Mouse (Mus musculus) MEL (cell line): ENCODE results near the gene Ucp2. TPM values are rescaled to one million over a fixed set of nuclear protein-coding genes. Genes with fewer than 3 reads are reported as not detected.

ENCODE experiments used
- DNase-seq: peaks from one replicate; pipeline ENCODE4 v3.0.0; 2011; ENCODE audit warnings: low read depth, low spot score
- H3K27ac ChIP-seq: 2 replicates; pipeline ENCODE4 v1.5.1; 2012; ENCODE audit warnings: low read depth, mild to moderate bottlenecking, control low read depth, low read length, moderate library complexity; ENCODE audit not compliant: control insufficient read depth
- H3K27me3 ChIP-seq, 2 experiments: fragments of 150-350 bp in 1 of 2; sonication (generic) in 1 of 2; 2 replicates each; pipeline ENCODE4 v1.6.1; 2012; ENCODE audit warnings: low read length in 2 of 2, mild to moderate bottlenecking in 2 of 2, improper control_type of control experiment in 1 of 2, moderate library complexity in 1 of 2; ENCODE audit not compliant: insufficient read depth in 2 of 2, control insufficient read depth in 1 of 2
- H3K36me3 ChIP-seq, 2 experiments: 2 replicates each; pipeline ENCODE4 v1.6.1; 2012 to 2014; ENCODE audit warnings: low read length in 2 of 2, improper control_type of control experiment in 1 of 2, inconsistent platforms in 1 of 2, mild to moderate bottlenecking in 1 of 2; ENCODE audit not compliant: insufficient read depth in 2 of 2, control insufficient read depth in 1 of 2
- H3K4me1 ChIP-seq, 2 experiments: fragments of 150-350 bp in 1 of 2; sonication (generic) in 1 of 2; 2 replicates each; pipeline ENCODE4 v1.6.1; 2012; ENCODE audit warnings: low read length in 2 of 2, improper control_type of control experiment in 1 of 2, mild to moderate bottlenecking in 1 of 2; ENCODE audit not compliant: insufficient read depth in 2 of 2, control insufficient read depth in 1 of 2
- H3K4me3 ChIP-seq, 2 experiments: fragments of 150-350 bp in 1 of 2; sonication (generic) in 1 of 2; 2 replicates each; pipeline ENCODE4 v1.5.1; 2012; ENCODE audit warnings: low read depth in 2 of 2, low read length in 2 of 2, mild to moderate bottlenecking in 2 of 2, moderate library complexity in 2 of 2, control low read depth in 1 of 2, improper control_type of control experiment in 1 of 2; ENCODE audit not compliant: control insufficient read depth in 1 of 2, insufficient read depth in 1 of 2
- H3K79me2 ChIP-seq: 2 replicates; pipeline ENCODE4 v1.6.1; 2012; ENCODE audit warnings: mild to moderate bottlenecking, low read length, moderate library complexity; ENCODE audit not compliant: control insufficient read depth, poor library complexity, insufficient read depth
- H3K9ac ChIP-seq: 2 replicates; pipeline ENCODE4 v1.6.1; 2012; ENCODE audit warnings: low read depth, mild to moderate bottlenecking, control low read depth, low read length, moderate library complexity; ENCODE audit not compliant: control insufficient read depth, poor library complexity, severe bottlenecking
- H3K9me3 ChIP-seq: fragments of 150-350 bp; sonication (generic); replicated peaks from 2 replicates; pipeline ENCODE4 v1.6.1; 2012; ENCODE audit warnings: mild to moderate bottlenecking, low read length, improper control_type of control experiment, moderate library complexity; ENCODE audit not compliant: insufficient read depth
- BHLHE40 ChIP-seq: IDR thresholded peaks from 2 replicates; pipeline ENCODE4 v1.6.1; 2012; ENCODE audit warnings: low read depth, mild to moderate bottlenecking, inconsistent platforms, low read length, improper control_type of control experiment, borderline replicate concordance
- CHD1 ChIP-seq: IDR thresholded peaks from 2 replicates; pipeline ENCODE4 v1.6.1; 2012; ENCODE audit warnings: low read depth, mild to moderate bottlenecking, inconsistent platforms, low read length, improper control_type of control experiment
- CHD2 ChIP-seq: IDR thresholded peaks from 2 replicates; pipeline ENCODE4 v1.6.1; 2011; ENCODE audit warnings: low read length, improper control_type of control experiment
- CTCF ChIP-seq, 3 experiments: IDR thresholded peaks in 2 of 3; conservative IDR thresholded peaks in 1 of 3; 2 replicates each; pipeline ENCODE4 v1.5.1; 2011 to 2012; ENCODE audit warnings: low read length in 3 of 3, low read depth in 2 of 3, mild to moderate bottlenecking in 2 of 3, improper control_type of control experiment in 1 of 3, inconsistent platforms in 1 of 3, mixed read lengths in 1 of 3, moderate library complexity in 1 of 3; ENCODE audit not compliant: control insufficient read depth in 1 of 3, insufficient read depth in 1 of 3, poor library complexity in 1 of 3, severe bottlenecking in 1 of 3
- E2F4 ChIP-seq: IDR thresholded peaks from 2 replicates; pipeline ENCODE4 v1.6.1; 2011; ENCODE audit warnings: low read depth, low read length, improper control_type of control experiment, borderline replicate concordance
- ELF1 ChIP-seq: IDR thresholded peaks from 2 replicates; pipeline ENCODE4 v1.6.1; 2014; ENCODE audit warnings: low read depth, mild to moderate bottlenecking, inconsistent platforms, low read length, improper control_type of control experiment, moderate library complexity
- ETS1 ChIP-seq: IDR thresholded peaks from 2 replicates; pipeline ENCODE4 v1.6.1; 2012; ENCODE audit warnings: low read depth, mild to moderate bottlenecking, inconsistent platforms, low read length, improper control_type of control experiment, moderate library complexity
- JUND ChIP-seq: IDR thresholded peaks from 2 replicates; pipeline ENCODE4 v1.6.1; 2011; ENCODE audit warnings: low read depth, mild to moderate bottlenecking, improper control_type of control experiment, low read length
- MAZ ChIP-seq: IDR thresholded peaks from 2 replicates; pipeline ENCODE4 v1.6.1; 2012; ENCODE audit warnings: low read depth, mild to moderate bottlenecking, inconsistent platforms, low read length, improper control_type of control experiment
- MEF2A ChIP-seq: IDR thresholded peaks from 2 replicates; pipeline ENCODE4 v1.6.1; 2014; ENCODE audit warnings: low read depth, mild to moderate bottlenecking, inconsistent platforms, low read length, improper control_type of control experiment; ENCODE audit not compliant: poor library complexity, insufficient replicate concordance, severe bottlenecking; ENCODE audit errors: extremely low read depth
- MYC ChIP-seq: IDR thresholded peaks from 2 replicates; pipeline ENCODE4 v1.6.1; 2011; ENCODE audit warnings: low read depth, mild to moderate bottlenecking, low read length, improper control_type of control experiment, moderate library complexity
- POLR2A ChIP-seq, 2 experiments: IDR thresholded peaks; 2 replicates each; pipeline ENCODE4 v1.6.1; 2011 to 2012; ENCODE audit warnings: low read length in 2 of 2, mild to moderate bottlenecking in 2 of 2, control low read depth in 1 of 2, improper control_type of control experiment in 1 of 2, low read depth in 1 of 2, moderate library complexity in 1 of 2; ENCODE audit not compliant: control insufficient read depth in 1 of 2, insufficient read depth in 1 of 2, poor library complexity in 1 of 2
- POLR2AphosphoS5 ChIP-seq: IDR thresholded peaks from 2 replicates; pipeline ENCODE4 v1.6.1; 2012; ENCODE audit warnings: low read depth, borderline replicate concordance, mild to moderate bottlenecking, inconsistent platforms, low read length, moderate library complexity, mixed read lengths
- RAD21 ChIP-seq: IDR thresholded peaks from 2 replicates; pipeline ENCODE4 v1.6.1; 2011; ENCODE audit warnings: mild to moderate bottlenecking, low read depth, low read length, improper control_type of control experiment
- RCOR1 ChIP-seq: IDR thresholded peaks from 2 replicates; pipeline ENCODE4 v1.6.1; 2012; ENCODE audit warnings: low read depth, mild to moderate bottlenecking, inconsistent platforms, low read length, improper control_type of control experiment
- SIN3A ChIP-seq: IDR thresholded peaks from 2 replicates; pipeline ENCODE4 v1.6.1; 2012; ENCODE audit warnings: low read length, improper control_type of control experiment, inconsistent platforms
- SMC3 ChIP-seq: IDR thresholded peaks from 2 replicates; pipeline ENCODE4 v1.6.1; 2011; ENCODE audit warnings: low read depth, low read length, improper control_type of control experiment
- TAL1 ChIP-seq: IDR thresholded peaks from 2 replicates; pipeline ENCODE4 v1.6.1; 2012; ENCODE audit warnings: mild to moderate bottlenecking, inconsistent platforms, low read length, moderate library complexity, mixed read lengths
- TBP ChIP-seq: IDR thresholded peaks from 2 replicates; pipeline ENCODE4 v1.8.0; 2011; ENCODE audit warnings: low read depth, low read length, improper control_type of control experiment
- TCF12 ChIP-seq: IDR thresholded peaks from 2 replicates; pipeline ENCODE4 v1.6.1; 2014; ENCODE audit warnings: low read depth, mild to moderate bottlenecking, inconsistent platforms, low read length, improper control_type of control experiment, moderate library complexity
- UBTF ChIP-seq: IDR thresholded peaks from 2 replicates; pipeline ENCODE4 v1.6.1; 2012; ENCODE audit warnings: low read depth, mild to moderate bottlenecking, inconsistent platforms, low read length, improper control_type of control experiment, moderate library complexity, borderline replicate concordance; ENCODE audit not compliant: insufficient read depth
- USF1 ChIP-seq: IDR thresholded peaks from 2 replicates; pipeline ENCODE4 v1.6.1; 2014; ENCODE audit warnings: low read depth, mild to moderate bottlenecking, inconsistent platforms, low read length, improper control_type of control experiment, moderate library complexity
- USF2 ChIP-seq, 2 experiments: IDR thresholded peaks; 2 replicates each; pipeline ENCODE4 v1.6.1; 2011 to 2012; ENCODE audit warnings: improper control_type of control experiment in 2 of 2, low read length in 2 of 2, borderline replicate concordance in 1 of 2, inconsistent platforms in 1 of 2, low read depth in 1 of 2, mild to moderate bottlenecking in 1 of 2; ENCODE audit not compliant: insufficient read depth in 1 of 2
- ZC3H11A ChIP-seq: IDR thresholded peaks from 2 replicates; pipeline ENCODE4 v1.6.1; 2012; ENCODE audit warnings: low read depth, mild to moderate bottlenecking, inconsistent platforms, low read length, improper control_type of control experiment
- ZMIZ1 ChIP-seq: IDR thresholded peaks from 2 replicates; pipeline ENCODE4 v1.6.1; 2012; ENCODE audit warnings: low read depth, mild to moderate bottlenecking, inconsistent platforms, low read length, improper control_type of control experiment, moderate library complexity
- polyA plus RNA-seq, 2 experiments: library from polyadenylated mRNA; stranded (reverse) in 1 of 2; unstranded in 1 of 2; fragments of >175 nt in 1 of 2; fragments of >200 nt in 1 of 2; gene quantifications; 2 replicates each; pipeline versions ENCODE4 v1.2.1 to v1.2.4; 2012; ENCODE audit warnings: low replicate concordance in 2 of 2, low read depth in 1 of 2; ENCODE audit not compliant: insufficient read length in 2 of 2, insufficient read depth in 1 of 2, missing spikeins in 1 of 2
- total RNA-seq: library from RNA; depleted of rRNA; stranded (reverse); fragments of 300-350 nt; gene quantifications from 2 replicates; pipeline ENCODE4 v1.2.3, GENCODE M21; 2012

Gene Ucp2
- total and polyA plus RNA-seq, 3 experiments, result 139 to 724 TPM; not detected in 1

GRCm38 (mm10) chr7:100520204-100520603 lies 27.1 kb downstream of the Ucp2 start:
- H3K4me1 ChIP-seq, result peaks cover 0 to 9% of the 10 kb centered on the region in 2 experiments; a peak in 2 of 4 replicates
- no peak for DNase-seq
- TF ChIP-seq POLR2AphosphoS5 (no peak), JUND (no peak), TBP (peak; percentile 90), CHD2 (no peak), RCOR1 (no peak), RAD21 (no peak), UBTF (no peak)
- no peak overlapping the region for H3K9ac ChIP-seq
- no peaks in the 10 kb centered on the region for H3K79me2 ChIP-seq
- peaks cover 0 to 3% of the 10 kb centered on the region in 2 experiments; a peak in 2 of 4 replicates for H3K36me3 ChIP-seq
- no peak overlapping the region for H3K4me3 ChIP-seq
- no peak overlapping the region for H3K27ac ChIP-seq
- no peaks in the 10 kb centered on the region for H3K9me3 ChIP-seq
- H3K27me3 ChIP-seq, result no peaks in the 10 kb centered on the region; a peak in 1 of 4 replicates

GRCm38 (mm10) chr7:100520663-100521285 lies 27.6 kb downstream of the Ucp2 start:
- no peak for TF ChIP-seq ELF1
- TF ChIP-seq USF1, result peak; percentile 71
- no peak for TF ChIP-seq TAL1
- TF ChIP-seq CHD1, result no peak
- TF ChIP-seq USF2 (IDR thresholded peaks at IDR 0.05; ENCODE audit: borderline replicate concordance in 1 of 2, insufficient read depth in 1 of 2, low read depth in 1 of 2, low read length in 2 of 2), result no peak
- peak; percentile 92 for TF ChIP-seq SMC3
- TF ChIP-seq ZMIZ1, result no peak
- TF ChIP-seq CTCF (IDR thresholded peaks at IDR 0.05 in 2 of 3, conservative IDR thresholded peaks at IDR 0.05 in 1 of 3; ENCODE audit: control insufficient read depth in 1 of 3, insufficient read depth in 1 of 3, low read depth in 2 of 3, low read length in 3 of 3, poor library complexity in 1 of 3, severe bottlenecking in 1 of 3), result peak; percentile 78 to 97 (median 95)
- TF ChIP-seq MAZ, result no peak
- TF ChIP-seq ZC3H11A, result peak; percentile 93
- TF ChIP-seq BHLHE40, result no peak
- TF ChIP-seq SIN3A, result no peak
- TF ChIP-seq RAD21, result peak; percentile 96
- TF ChIP-seq MYC, result peak; percentile 32; the same call in 1 of the 2 replicates
- no peak for TF ChIP-seq TCF12
- no peak for TF ChIP-seq E2F4
- no peak for TF ChIP-seq MEF2A
- no peak for TF ChIP-seq ETS1
- no peak for TF ChIP-seq CHD2
- no peak for TF ChIP-seq POLR2A (IDR thresholded peaks at IDR 0.05; ENCODE audit: control insufficient read depth in 1 of 2, insufficient read depth in 1 of 2, low read depth in 1 of 2, low read length in 2 of 2, poor library complexity in 1 of 2)
- TF ChIP-seq, all 39 proteins: peak for 6
- peak overlapping the region in 1 of 2 experiments; percentile 38; a peak in 1 of 4 replicates for H3K4me3 ChIP-seq
- H3K27me3 ChIP-seq, result no peaks in the 10 kb centered on the region
- peaks cover 0 to 9% of the 10 kb centered on the region in 2 experiments; a peak in 2 of 4 replicates for H3K4me1 ChIP-seq
- no peaks in the 10 kb centered on the region for H3K79me2 ChIP-seq
- no peak overlapping the region for H3K9ac ChIP-seq
- H3K9me3 ChIP-seq, result no peaks in the 10 kb centered on the region
- peak; percentile 88 for DNase-seq
- H3K36me3 ChIP-seq, result peaks cover 0 to 3% of the 10 kb centered on the region in 2 experiments; a peak in 2 of 4 replicates
- H3K27ac ChIP-seq, result no peak overlapping the region
